Mouse (Mus musculus): ENCODE data around the gene Ccdc190. TPM values are rescaled to one million over a fixed set of nuclear protein-coding genes. Genes with fewer than 3 reads are reported as not detected.

Ccdc190 gene
- polyA plus RNA-seq, 1 experiment: 0.43 TPM

DNA sequence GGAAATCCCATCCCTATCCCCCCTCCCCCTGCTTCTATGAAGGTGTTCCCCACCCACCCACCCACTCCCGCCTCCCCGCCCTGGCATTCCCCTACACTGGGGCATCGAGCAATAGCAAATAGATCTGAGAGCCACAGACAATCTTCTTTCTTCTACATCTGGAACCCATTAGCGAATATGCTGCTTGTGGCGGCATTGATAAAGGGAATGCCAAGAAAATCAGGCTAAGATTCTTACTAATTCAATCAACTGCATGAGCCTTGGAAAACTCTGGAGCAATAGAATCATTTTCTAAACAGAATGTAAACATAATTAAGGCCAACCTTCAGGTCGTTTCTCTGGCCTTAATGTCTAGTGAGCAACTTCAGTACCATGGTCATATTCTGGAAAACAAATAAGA, 16.9 kb upstream of the Ccdc190 start:
- no peak for DNase-seq
- TF ChIP-seq CTCF (IDR thresholded peaks at IDR 0.05; ENCODE audit: borderline replicate concordance, control insufficient read depth, extremely low read depth, insufficient read depth, low read length, poor library complexity): no peak
- TF ChIP-seq POLR2A (IDR thresholded peaks at IDR 0.05; ENCODE audit: control insufficient read depth, extremely low read depth, insufficient read depth, low read length, poor library complexity): no peak
- Histone ChIP-seq H3K4me1 (replicated peaks; ENCODE audit: control insufficient read depth, insufficient read depth, low read length) (no peaks in the 10 kb centered on the region), H3K4me3 (ENCODE audit: control insufficient read depth, insufficient read depth, low read length) (no peak overlapping the region), H3K27me3 (ENCODE audit: control insufficient read depth, insufficient read depth, low read length) (no peaks in the 10 kb centered on the region), H3K36me3 (ENCODE audit: control insufficient read depth, insufficient read depth, low read length) (no peaks in the 10 kb centered on the region), H3K27ac (ENCODE audit: control insufficient read depth, insufficient read depth, low read length) (no peak overlapping the region)
- 88% methylated on average over 6 of the region's 6 CpGs for WGBS

- DNase-seq: no peak
- TF ChIP-seq POLR2A (IDR thresholded peaks at IDR 0.05; ENCODE audit: control insufficient read depth, extremely low read depth, insufficient read depth, low read length, poor library complexity) (no peak), CTCF (IDR thresholded peaks at IDR 0.05; ENCODE audit: borderline replicate concordance, control insufficient read depth, extremely low read depth, insufficient read depth, low read length, poor library complexity) (no peak)
- Histone ChIP-seq H3K36me3 (ENCODE audit: control insufficient read depth, insufficient read depth, low read length) (no peaks in the 10 kb centered on the region), H3K27ac (ENCODE audit: control insufficient read depth, insufficient read depth, low read length) (no peak overlapping the region), H3K27me3 (ENCODE audit: control insufficient read depth, insufficient read depth, low read length) (no peaks in the 10 kb centered on the region), H3K4me1 (replicated peaks; ENCODE audit: control insufficient read depth, insufficient read depth, low read length) (no peaks in the 10 kb centered on the region), H3K4me3 (ENCODE audit: control insufficient read depth, insufficient read depth, low read length) (no peak overlapping the region)
- 60% methylated on average over 7 of the region's 7 CpGs for WGBS
These were observed 11.8 kb upstream of the Ccdc190 start for GRCm38 (mm10) chr1:169916659-169917058.

DNA sequence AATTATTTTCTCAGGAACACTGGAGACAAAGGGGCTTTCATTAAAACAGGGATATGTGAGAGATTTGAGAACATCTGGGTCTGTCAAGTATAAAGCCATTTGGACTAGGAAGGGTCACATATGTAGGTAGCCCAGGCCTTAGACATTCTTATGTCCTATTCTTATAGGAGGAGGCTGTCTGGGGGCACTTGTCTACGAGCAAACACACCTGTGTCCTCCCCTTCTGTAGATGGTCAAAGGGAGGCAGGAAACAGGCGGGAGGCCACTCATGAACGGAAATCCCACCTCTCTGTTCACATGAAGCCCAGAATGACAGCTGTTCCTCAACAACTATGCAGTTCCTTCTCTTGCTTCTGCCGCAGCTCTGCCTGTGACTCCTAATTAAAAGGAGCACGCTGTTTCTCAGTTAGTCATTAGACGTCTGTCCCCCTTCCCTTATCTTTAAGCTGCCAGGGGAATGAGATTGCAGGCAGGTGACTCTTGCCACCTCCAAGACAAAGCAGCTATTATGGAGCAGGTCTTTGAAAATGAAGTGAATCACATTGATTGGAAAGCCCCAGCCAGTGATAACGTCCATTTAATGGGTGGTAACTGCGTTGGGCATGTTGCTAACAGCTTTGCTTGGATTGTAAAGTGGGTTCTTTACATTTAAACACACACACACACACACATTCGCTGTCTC, 11.2 kb upstream of the Ccdc190 start:
- 52% methylated on average over 9 of the region's 9 CpGs for WGBS
- no peaks in the 10 kb centered on the region for H3K27me3 ChIP-seq (ENCODE audit: control insufficient read depth, insufficient read depth, low read length)
- no peak for DNase-seq
- H3K4me1 ChIP-seq (replicated peaks; ENCODE audit: control insufficient read depth, insufficient read depth, low read length): no peaks in the 10 kb centered on the region
- no peak overlapping the region for H3K4me3 ChIP-seq (ENCODE audit: control insufficient read depth, insufficient read depth, low read length)
- H3K36me3 ChIP-seq (ENCODE audit: control insufficient read depth, insufficient read depth, low read length): no peaks in the 10 kb centered on the region
- H3K27ac ChIP-seq (ENCODE audit: control insufficient read depth, insufficient read depth, low read length): no peak overlapping the region
- TF ChIP-seq CTCF (IDR thresholded peaks at IDR 0.05; ENCODE audit: borderline replicate concordance, control insufficient read depth, extremely low read depth, insufficient read depth, low read length, poor library complexity): no peak
- TF ChIP-seq POLR2A (IDR thresholded peaks at IDR 0.05; ENCODE audit: control insufficient read depth, extremely low read depth, insufficient read depth, low read length, poor library complexity): no peak

GRCm38 (mm10) chr1:169917998-169918397, 10.4 kb upstream of the Ccdc190 start:
- 50% methylated on average over 4 of the region's 4 CpGs for WGBS
- no peak overlapping the region for H3K27ac ChIP-seq (ENCODE audit: control insufficient read depth, insufficient read depth, low read length)
- no peak overlapping the region for H3K4me3 ChIP-seq (ENCODE audit: control insufficient read depth, insufficient read depth, low read length)
- H3K27me3 ChIP-seq (ENCODE audit: control insufficient read depth, insufficient read depth, low read length): no peaks in the 10 kb centered on the region
- no peaks in the 10 kb centered on the region for H3K36me3 ChIP-seq (ENCODE audit: control insufficient read depth, insufficient read depth, low read length)
- peak; percentile 9 for DNase-seq
- TF ChIP-seq POLR2A (IDR thresholded peaks at IDR 0.05; ENCODE audit: control insufficient read depth, extremely low read depth, insufficient read depth, low read length, poor library complexity): no peak
- H3K4me1 ChIP-seq (replicated peaks; ENCODE audit: control insufficient read depth, insufficient read depth, low read length): no peaks in the 10 kb centered on the region

GRCm38 (mm10) chr1:169919211-169919610, 9.2 kb upstream of the Ccdc190 start:
- WGBS: 7% methylated on average over 11 of the region's 11 CpGs
- TF ChIP-seq POLR2A (IDR thresholded peaks at IDR 0.05; ENCODE audit: control insufficient read depth, extremely low read depth, insufficient read depth, low read length, poor library complexity) (no peak), CTCF (IDR thresholded peaks at IDR 0.05; ENCODE audit: borderline replicate concordance, control insufficient read depth, extremely low read depth, insufficient read depth, low read length, poor library complexity) (no peak)
- DNase-seq: peak; percentile 34
- Histone ChIP-seq H3K4me3 (ENCODE audit: control insufficient read depth, insufficient read depth, low read length) (no peak overlapping the region), H3K4me1 (replicated peaks; ENCODE audit: control insufficient read depth, insufficient read depth, low read length) (no peaks in the 10 kb centered on the region), H3K36me3 (ENCODE audit: control insufficient read depth, insufficient read depth, low read length) (no peaks in the 10 kb centered on the region), H3K27me3 (ENCODE audit: control insufficient read depth, insufficient read depth, low read length) (no peaks in the 10 kb centered on the region), H3K27ac (ENCODE audit: control insufficient read depth, insufficient read depth, low read length) (no peak overlapping the region)

DNA sequence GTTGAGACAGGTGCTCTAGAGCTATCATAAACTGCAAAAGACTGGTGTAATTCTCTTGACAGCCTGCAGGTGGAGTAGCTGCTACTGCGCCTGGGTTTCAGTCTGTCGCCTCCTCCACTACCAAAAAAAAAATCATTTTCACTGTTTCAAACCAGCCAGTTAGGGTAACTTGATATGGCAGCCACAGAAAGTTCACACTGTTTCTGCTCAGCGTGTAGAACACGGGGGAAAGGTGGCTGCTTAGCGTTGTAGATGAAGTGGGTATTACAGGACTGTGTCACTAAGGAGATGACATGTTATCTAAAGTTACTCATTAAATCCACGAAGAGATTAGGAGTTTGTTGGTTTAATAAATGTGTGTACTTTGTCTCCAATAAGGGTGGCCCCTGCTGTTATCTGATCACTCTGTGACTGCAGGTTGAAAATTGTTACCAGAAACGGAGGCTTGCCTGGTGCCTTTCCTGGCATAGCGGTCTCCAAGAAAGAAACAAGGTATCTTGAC, 6.7 kb upstream of the Ccdc190 start:
- TF ChIP-seq POLR2A (IDR thresholded peaks at IDR 0.05; ENCODE audit: control insufficient read depth, extremely low read depth, insufficient read depth, low read length, poor library complexity): no peak
- TF ChIP-seq CTCF (IDR thresholded peaks at IDR 0.05; ENCODE audit: borderline replicate concordance, control insufficient read depth, extremely low read depth, insufficient read depth, low read length, poor library complexity): no peak
- peak; percentile 7 for DNase-seq
- WGBS: 44% methylated on average over 8 of the region's 8 CpGs

GRCm38 (mm10) chr1:169924567-169924966, 3.9 kb upstream of the Ccdc190 start:
- no peak for DNase-seq
- H3K27me3 ChIP-seq (ENCODE audit: control insufficient read depth, insufficient read depth, low read length): no peaks in the 10 kb centered on the region; the same call in 1 of the 2 replicates
- no peak overlapping the region for H3K27ac ChIP-seq (ENCODE audit: control insufficient read depth, insufficient read depth, low read length)
- H3K4me3 ChIP-seq (ENCODE audit: control insufficient read depth, insufficient read depth, low read length): no peak overlapping the region
- 79% methylated on average over 2 of the region's 2 CpGs for WGBS
- TF ChIP-seq CTCF (IDR thresholded peaks at IDR 0.05; ENCODE audit: borderline replicate concordance, control insufficient read depth, extremely low read depth, insufficient read depth, low read length, poor library complexity): no peak
- TF ChIP-seq POLR2A (IDR thresholded peaks at IDR 0.05; ENCODE audit: control insufficient read depth, extremely low read depth, insufficient read depth, low read length, poor library complexity): no peak
- no peaks in the 10 kb centered on the region for H3K4me1 ChIP-seq (replicated peaks; ENCODE audit: control insufficient read depth, insufficient read depth, low read length)
- no peaks in the 10 kb centered on the region for H3K36me3 ChIP-seq (ENCODE audit: control insufficient read depth, insufficient read depth, low read length)

More for the DNA sequence above, 6.7 kb upstream of the Ccdc190 start:
- H3K4me3 ChIP-seq (ENCODE audit: control insufficient read depth, insufficient read depth, low read length): no peak overlapping the region
- no peaks in the 10 kb centered on the region for H3K27me3 ChIP-seq (ENCODE audit: control insufficient read depth, insufficient read depth, low read length)
- no peaks in the 10 kb centered on the region for H3K36me3 ChIP-seq (ENCODE audit: control insufficient read depth, insufficient read depth, low read length)
- H3K27ac ChIP-seq (ENCODE audit: control insufficient read depth, insufficient read depth, low read length): no peak overlapping the region
- H3K4me1 ChIP-seq (replicated peaks; ENCODE audit: control insufficient read depth, insufficient read depth, low read length): no peaks in the 10 kb centered on the region
